Mouse (Mus musculus) intestine, postnatal 0 days (tissue): ENCODE results near the gene Hist4h4. TPM values are rescaled to one million over a fixed set of nuclear protein-coding genes. Genes with fewer than 3 reads are reported as not detected.
A peak's percentile ranks its signal among the peaks of the same experiment; 100 is the strongest.

ENCODE experiments used
- ATAC-seq: fragments of 200-750 bp; cut with Nextera tagmentation; 2 replicates; pipeline ENCODE4 v1.8.0; 2017; ENCODE audit warnings: mild to moderate bottlenecking, moderate TSS enrichment, moderate library complexity
- H3K27ac ChIP-seq: fragments of 300-500 bp; sonication (generic); 2 replicates; pipeline ENCODE4 v1.5.1; 2014; ENCODE audit warnings: mild to moderate bottlenecking, low read depth, low read length, moderate library complexity
- H3K27me3 ChIP-seq: fragments of 300-500 bp; sonication (generic); replicated peaks from 2 replicates; pipeline ENCODE4 v1.6.1; 2014; ENCODE audit warnings: low read length, mixed read lengths; ENCODE audit not compliant: control insufficient read depth, insufficient read depth
- H3K36me3 ChIP-seq: fragments of 300-500 bp; sonication (generic); 2 replicates; pipeline ENCODE4 v1.6.1; 2014; ENCODE audit warnings: mild to moderate bottlenecking, moderate library complexity; ENCODE audit not compliant: control insufficient read depth, insufficient read depth
- H3K4me1 ChIP-seq: fragments of 300-500 bp; sonication (generic); replicated peaks from 2 replicates; pipeline ENCODE4 v1.6.1; 2014; ENCODE audit warnings: antibody characterized with exemption, low read length, mixed read lengths; ENCODE audit not compliant: control insufficient read depth, insufficient read depth
- H3K4me2 ChIP-seq: fragments of 300-500 bp; sonication (generic); replicated peaks from 2 replicates; pipeline ENCODE4 v1.6.1; 2014; ENCODE audit warnings: low read depth, mild to moderate bottlenecking, moderate library complexity
- H3K4me3 ChIP-seq: fragments of 300-500 bp; sonication (generic); 2 replicates; pipeline ENCODE4 v1.5.1; 2014; ENCODE audit warnings: low read depth, low read length
- H3K9ac ChIP-seq: fragments of 300-500 bp; sonication (generic); 2 replicates; pipeline ENCODE4 v1.6.1; 2014; ENCODE audit warnings: mild to moderate bottlenecking, low read depth, low read length
- H3K9me3 ChIP-seq: fragments of 300-500 bp; sonication (generic); 2 replicates; pipeline ENCODE4 v1.6.1; 2016; ENCODE audit warnings: mixed run types; ENCODE audit not compliant: control insufficient read depth
- CTCF ChIP-seq: sonication (generic); IDR thresholded peaks from 2 replicates; pipeline ENCODE4 v1.5.1; 2016; ENCODE audit warnings: low read depth, mild to moderate bottlenecking, control low read depth, antibody characterized with exemption, moderate library complexity
- WGBS: fragments of 180-500 bp; shearing (Covaris S2); extraction: QIAGEN DNeasy Blood & Tissue Kit; methylation state at CpG from one replicate; pipeline ENCODE4 v1.1.7; 2014; 5-methylcytosine and 5-hydroxymethylcytosine counted together
- microRNA-seq: library from miRNA; unstranded; fragments of <30 nt; microRNA quantifications from one replicate; pipeline ENCODE4, GENCODE M21; 2016
- polyA plus RNA-seq: library from polyadenylated mRNA; unstranded; fragments of >200 nt; fragmentation: Nextera tagmentation; extraction: Ambion mirVana; gene quantifications from 2 replicates; pipeline ENCODE4 v1.2.1, GENCODE M21; 2015

Gene Hist4h4
- polyA plus RNA-seq, 1 experiment from 2014 or later: 0.76 TPM

DNA sequence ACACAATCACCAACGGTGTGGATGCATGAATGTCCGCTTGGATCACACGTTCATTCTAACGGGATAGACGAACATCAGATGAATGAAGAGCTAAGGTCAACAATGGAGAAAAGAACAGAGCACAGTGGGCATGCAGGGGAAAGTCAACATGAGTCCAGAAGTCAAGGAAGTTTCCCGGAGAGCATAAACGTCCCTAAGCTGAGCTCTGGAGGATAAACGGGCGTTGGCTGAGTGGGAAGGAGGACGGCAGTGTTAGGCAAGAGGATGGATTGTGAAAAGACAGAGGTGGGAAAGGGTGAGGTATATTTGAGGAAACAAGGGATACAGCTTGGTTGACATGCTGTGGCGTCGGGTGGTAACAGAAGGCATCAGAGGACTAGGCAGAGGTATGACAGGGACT lies 22.1 kb downstream of the Hist4h4 start:
- Histone ChIP-seq H3K4me2 (peak overlapping the region; percentile 64), H3K4me1 (no peaks in the 10 kb centered on the region; the same call in 1 of the 2 replicates), H3K4me3 (peak overlapping the region; percentile 59; the same call in 1 of the 2 replicates), H3K9me3 (no peaks in the 10 kb centered on the region), H3K27me3 (no peaks in the 10 kb centered on the region), H3K9ac (no peak overlapping the region), H3K36me3 (no peaks in the 10 kb centered on the region), H3K27ac (peak overlapping the region; percentile 73)
- TF ChIP-seq CTCF: no peak
- WGBS: 37% methylated on average over 12 of the region's 12 CpGs
- ATAC-seq: peak; percentile 61

DNA sequence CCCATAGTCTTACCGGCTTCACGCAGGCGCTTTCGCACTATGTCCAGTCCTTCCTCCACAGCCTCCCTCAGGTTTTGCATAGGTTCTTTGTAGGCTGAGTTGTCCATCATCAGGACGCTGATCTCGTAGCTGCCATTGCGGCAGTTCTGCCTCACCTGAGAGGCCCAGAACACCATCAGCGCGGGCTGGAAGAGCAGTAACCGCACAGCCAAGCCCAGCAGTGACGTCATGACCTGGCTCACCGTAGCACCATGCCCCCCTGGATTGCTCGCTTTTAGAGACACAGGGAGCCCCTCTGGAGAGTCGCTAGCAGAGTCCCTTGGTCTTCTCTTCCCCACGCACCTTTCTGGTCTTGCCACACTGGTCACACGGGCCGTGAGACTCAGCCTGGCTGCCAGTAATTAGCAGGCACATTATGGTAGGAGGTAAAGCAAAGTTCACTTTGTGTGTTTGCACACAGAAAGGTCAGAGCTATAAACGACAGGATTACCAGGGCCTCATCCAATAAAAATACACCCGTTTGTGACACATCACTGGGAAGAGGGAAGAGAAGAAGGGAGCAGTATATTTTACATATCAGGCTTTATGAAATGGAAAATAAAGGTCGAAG lies 22.7 kb downstream of the Hist4h4 start, which contains the start of gene Gucy2c:
Gene Gucy2c (minus strand): TSS at position 389 of the 610 bp plus-strand sequence.
- TF ChIP-seq CTCF: no peak
- no peaks in the 10 kb centered on the region for H3K27me3 ChIP-seq
- H3K36me3 ChIP-seq: no peaks in the 10 kb centered on the region
- H3K4me3 ChIP-seq: peak within 1 kb of the TSS; percentile 59
- H3K9ac ChIP-seq: peak within 1 kb of the TSS; percentile 72
- no peaks in the 10 kb centered on the region for H3K9me3 ChIP-seq
- H3K4me1 ChIP-seq: no peaks in the 10 kb centered on the region; the same call in 1 of the 2 replicates
- peak within 1 kb of the TSS; percentile 64 for H3K4me2 ChIP-seq
- peak within 1 kb of the TSS; percentile 92 for H3K27ac ChIP-seq
- WGBS: 34% methylated on average over 20 of the region's 20 CpGs
- peak; percentile 92 for ATAC-seq

DNA sequence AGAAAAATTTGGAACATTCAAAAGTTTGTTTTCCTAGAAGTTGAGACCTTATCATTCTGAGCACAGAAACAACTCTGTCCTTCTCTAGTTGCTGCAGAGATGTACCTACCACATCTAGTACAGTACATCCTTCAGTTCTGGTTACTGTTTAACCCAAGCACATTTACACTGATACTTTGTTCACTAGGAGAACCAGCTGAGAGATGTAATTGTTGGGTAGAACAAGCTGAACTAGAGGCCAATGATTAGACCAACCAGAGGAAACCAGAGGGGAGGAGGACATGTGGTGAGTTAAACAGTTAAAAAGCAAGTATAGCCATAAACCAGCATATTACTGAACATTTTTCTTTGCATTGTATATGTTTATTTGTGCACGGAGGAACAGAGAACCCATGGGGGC lies 27.8 kb downstream of the Hist4h4 start:
- no peaks in the 10 kb centered on the region for H3K27me3 ChIP-seq
- H3K9ac ChIP-seq: no peak overlapping the region
- no peak for TF ChIP-seq CTCF
- 0 out of 2 replicates have a peak overlapping the region, but pooled peaks have one; percentile 2 for H3K27ac ChIP-seq
- 35% methylated on average over 1 of the region's 1 CpGs for WGBS
- ATAC-seq: peak; percentile 70
- no peaks in the 10 kb centered on the region; the same call in 1 of the 2 replicates for H3K36me3 ChIP-seq
- no peak overlapping the region; the same call in 1 of the 2 replicates for H3K4me2 ChIP-seq
- no peaks in the 10 kb centered on the region for H3K9me3 ChIP-seq
- H3K4me3 ChIP-seq: no peak overlapping the region
- peaks cover 8% of the 10 kb centered on the region for H3K4me1 ChIP-seq

DNA sequence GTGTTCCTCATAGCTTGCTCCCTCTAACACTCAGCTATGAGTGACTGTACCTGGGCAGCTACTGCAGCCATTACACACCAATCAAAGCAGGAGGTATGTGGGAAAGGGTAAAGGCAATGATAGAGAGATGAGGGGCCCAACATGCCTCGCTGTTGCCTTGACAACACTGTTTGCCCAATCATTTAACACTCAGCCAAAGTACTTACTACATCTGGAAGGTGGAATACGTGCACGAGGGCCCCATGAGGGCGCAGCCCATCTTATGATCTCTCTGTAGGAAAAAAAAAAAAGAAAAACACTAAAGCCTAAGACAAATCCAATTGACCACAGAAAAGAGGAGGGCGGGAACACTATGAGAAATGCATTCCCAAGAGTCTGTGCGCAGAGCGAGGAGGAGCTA lies 34.4 kb downstream of the Hist4h4 start:
- H3K4me2 ChIP-seq: no peak overlapping the region
- no peak for TF ChIP-seq CTCF
- no peaks in the 10 kb centered on the region for H3K4me1 ChIP-seq
- no peaks in the 10 kb centered on the region for H3K27me3 ChIP-seq
- H3K4me3 ChIP-seq: no peak overlapping the region
- WGBS: 46% methylated on average over 7 of the region's 7 CpGs
- no peak overlapping the region for H3K9ac ChIP-seq
- peaks cover 25% of the 10 kb centered on the region for H3K36me3 ChIP-seq
- no peaks in the 10 kb centered on the region for H3K9me3 ChIP-seq
- ATAC-seq: peak; percentile 94
- H3K27ac ChIP-seq: peak overlapping the region; percentile 57; the same call in 1 of the 2 replicates

DNA sequence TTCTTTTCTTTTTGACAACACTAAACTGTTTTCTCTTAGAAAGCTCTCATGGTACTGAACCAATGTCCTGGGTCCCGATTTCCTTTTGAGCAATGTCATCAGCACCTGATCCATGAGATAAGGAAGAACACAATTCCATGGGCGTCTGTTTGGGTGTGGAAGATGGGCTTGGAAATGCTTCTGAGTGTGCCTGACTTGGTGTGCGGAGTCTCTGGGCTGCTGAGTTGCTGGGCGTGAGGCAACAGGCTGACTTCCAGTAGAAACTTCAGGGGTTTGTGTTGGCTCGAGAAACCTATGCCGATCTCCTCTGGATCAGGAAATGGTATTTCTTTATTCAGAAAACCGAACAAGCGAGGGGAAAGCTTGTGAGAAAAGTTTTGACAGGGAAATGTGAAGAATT lies 35.1 kb downstream of the Hist4h4 start:
- ATAC-seq: no peak
- Histone ChIP-seq H3K27ac (peak overlapping the region; percentile 57; the same call in 1 of the 2 replicates), H3K4me1 (no peaks in the 10 kb centered on the region; the same call in 1 of the 2 replicates), H3K9ac (no peak overlapping the region), H3K36me3 (peaks cover 25% of the 10 kb centered on the region), H3K4me3 (no peak overlapping the region), H3K9me3 (no peaks in the 10 kb centered on the region), H3K27me3 (no peaks in the 10 kb centered on the region), H3K4me2 (no peak overlapping the region)
- 75% methylated on average over 8 of the region's 8 CpGs for WGBS
- TF ChIP-seq CTCF: no peak

GRCm38 (mm10) chr6:136763912-136764311 lies 40.3 kb downstream of the Hist4h4 start:
- no peak overlapping the region for H3K4me2 ChIP-seq
- no peak for TF ChIP-seq CTCF
- H3K27me3 ChIP-seq: no peaks in the 10 kb centered on the region
- no peak overlapping the region for H3K9ac ChIP-seq
- ATAC-seq: no peak
- H3K4me3 ChIP-seq: no peak overlapping the region
- H3K4me1 ChIP-seq: peaks cover 3% of the 10 kb centered on the region; the same call in 1 of the 2 replicates
- H3K36me3 ChIP-seq: peaks cover 28% of the 10 kb centered on the region
- WGBS: 30% methylated on average over 1 of the region's 1 CpGs
- H3K27ac ChIP-seq: no peak overlapping the region
- H3K9me3 ChIP-seq: no peaks in the 10 kb centered on the region

Small RNA genes lying within 50 kb of the gene (microRNA-seq; reads per million reads assigned to microRNA genes)
- gene Gm44364: not detected

Other genes with a start within 250 kb of the Hist4h4 start
- 108 and 116 TPM in 2 replicates for gene Plbd1, start 142.5 kb downstream of the Hist4h4 start, polyA plus RNA-seq
- 78.4 and 90.9 TPM in 2 replicates for gene Gucy2c, start 22.6 kb downstream of the Hist4h4 start, polyA plus RNA-seq
- gene H2afj, start 3.8 kb upstream of the Hist4h4 start, polyA plus RNA-seq: 231 and 241 TPM in 2 replicates
- gene BC049715, start 23.2 kb upstream of the Hist4h4 start, polyA plus RNA-seq: 0.47 and 1.8 TPM in 2 replicates
- gene Wbp11, start 23.8 kb upstream of the Hist4h4 start, polyA plus RNA-seq: 41.4 and 45.2 TPM in 2 replicates
- gene Smco3, start 31.0 kb upstream of the Hist4h4 start, polyA plus RNA-seq: 0.76 and 1.3 TPM in 2 replicates
- 0.55 and 0.64 TPM in 2 replicates for gene Art4, start 53.3 kb upstream of the Hist4h4 start, polyA plus RNA-seq
- 74.8 and 76.7 TPM in 2 replicates for gene Mgp, start 71.4 kb upstream of the Hist4h4 start, polyA plus RNA-seq
- 0.48 and 0.68 TPM in 2 replicates for gene Erp27, start 117.8 kb upstream of the Hist4h4 start, polyA plus RNA-seq
- gene Pde6h, start 119.4 kb upstream of the Hist4h4 start, polyA plus RNA-seq: 0.44 TPM in 1 of 2 replicates, not detected in the other
- gene Arhgdib, start 137.5 kb upstream of the Hist4h4 start, polyA plus RNA-seq: 22.2 and 22.6 TPM in 2 replicates